Mouse (Mus musculus): ENCODE data around the gene Gm20696.

DNA sequence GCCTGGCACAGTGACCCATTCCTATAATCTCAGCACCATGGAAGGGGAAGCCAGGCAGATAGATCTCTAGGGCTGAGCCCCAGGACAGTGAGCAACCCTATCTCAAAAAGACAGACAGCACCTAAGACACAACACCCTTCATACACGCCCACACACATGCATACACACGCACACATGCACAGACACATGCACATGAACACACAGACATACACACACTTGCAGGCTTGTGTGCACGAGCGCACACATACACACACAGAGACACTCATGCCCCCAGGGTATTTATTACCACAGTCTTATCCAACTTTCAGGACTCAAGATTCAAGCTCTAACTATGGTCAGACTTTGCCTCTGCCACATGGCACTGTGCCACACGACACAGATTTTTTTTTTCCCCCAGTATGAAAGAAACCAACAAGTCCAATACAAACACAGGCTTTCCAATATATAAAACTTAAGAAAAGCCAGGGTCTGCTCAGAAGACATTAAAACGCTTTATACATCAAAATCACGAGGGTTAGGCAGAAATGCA lies 182.3 kb downstream of the Gm20696 start:
- TF ChIP-seq CTCF (IDR thresholded peaks at IDR 0.05; ENCODE audit: borderline replicate concordance, extremely low read depth, insufficient read depth, insufficient read length) (no peak), POLR2A (IDR thresholded peaks at IDR 0.05; ENCODE audit: borderline replicate concordance, extremely low read depth, insufficient read depth, insufficient read length, poor library complexity, severe bottlenecking) (no peak)

Measured in brain, embryonic 14.5 days (tissue).